Mouse (Mus musculus) heart, adult 2 months (tissue): ENCODE data around the gene Sult6b2. TPM values are rescaled to one million over a fixed set of nuclear protein-coding genes. Genes with fewer than 3 reads are reported as not detected.
A peak's percentile ranks its signal among the peaks of the same experiment; 100 is the strongest.

Experiments used
- DNase-seq, 2 experiments: peaks; one replicate each; pipeline ENCODE4 v3.0.0; 2021
- H3K27ac ChIP-seq: fragments of 200-600 bp; 2 replicates; pipeline ENCODE4 v1.8.1; 2022
- H3K27me3 ChIP-seq: fragments of 200-500 bp; 2 replicates; pipeline ENCODE4 v1.6.1; 2012; ENCODE audit warnings: mild to moderate bottlenecking, low read length, inconsistent platforms, mixed read lengths; ENCODE audit not compliant: control insufficient read depth, insufficient read depth
- H3K36me3 ChIP-seq: fragments of 200-500 bp; 2 replicates; pipeline ENCODE4 v1.6.1; 2012; ENCODE audit warnings: low read length, inconsistent platforms; ENCODE audit not compliant: control insufficient read depth, insufficient read depth
- H3K4me1 ChIP-seq: fragments of 200-500 bp; 2 replicates; pipeline ENCODE4 v1.6.1; 2011; ENCODE audit warnings: low read length; ENCODE audit not compliant: control insufficient read depth, insufficient read depth
- H3K4me3 ChIP-seq: fragments of 200-600 bp; 2 replicates; pipeline ENCODE4 v1.8.1; 2022
- H3K79me2 ChIP-seq: fragments of 200-500 bp; replicated peaks from 2 replicates; pipeline ENCODE4 v1.6.1; 2012; ENCODE audit warnings: mild to moderate bottlenecking, inconsistent platforms, low read length, moderate library complexity, mixed read lengths; ENCODE audit not compliant: control insufficient read depth, insufficient read depth
- H3K9ac ChIP-seq: fragments of 200-500 bp; 2 replicates; pipeline ENCODE4 v1.6.1; 2012; ENCODE audit warnings: low read depth, mild to moderate bottlenecking, control low read depth, inconsistent platforms, low read length, mixed read lengths
- CTCF ChIP-seq: fragments of 200-600 bp; IDR thresholded peaks from 2 replicates; pipeline ENCODE4 v1.8.1; 2022; ENCODE audit warnings: antibody characterized with exemption, mild to moderate bottlenecking, moderate library complexity
- EP300 ChIP-seq: fragments of 200-500 bp; IDR thresholded peaks from 2 replicates; pipeline ENCODE4 v1.6.1; 2011; ENCODE audit warnings: low read depth, low read length, control low read depth; ENCODE audit not compliant: insufficient read depth
- POLR2A ChIP-seq: fragments of 200-500 bp; IDR thresholded peaks from 2 replicates; pipeline ENCODE4 v1.6.1; 2011; ENCODE audit warnings: mild to moderate bottlenecking, low read depth, low read length, control low read depth; ENCODE audit not compliant: insufficient read depth
- WGBS: fragments of 180-500 bp; shearing (Covaris S2); methylation state at CpG from one replicate; pipeline ENCODE4 v1.1.7; 2018; 5-methylcytosine and 5-hydroxymethylcytosine counted together
- intact Hi-C: fragments of 180-260 bp; cut with DNase I; formaldehyde crosslinking; loops from one replicate; pipeline ENCODE4 v1.15.1; 2025
- polyA plus RNA-seq: library from polyadenylated mRNA; depleted of rRNA; stranded (reverse); fragments of >200 nt; gene quantifications from 2 replicates; pipeline ENCODE4 v1.2.3, GENCODE M21; 2012; rRNA removed
- total RNA-seq, 2 experiments: library from RNA; stranded (reverse); gene quantifications; 2 replicates each; pipeline ENCODE4 v1.2.3; 2021

Sult6b2 gene
- total and polyA plus RNA-seq, 3 experiments: 0.12 TPM; not detected in 2

DNA sequence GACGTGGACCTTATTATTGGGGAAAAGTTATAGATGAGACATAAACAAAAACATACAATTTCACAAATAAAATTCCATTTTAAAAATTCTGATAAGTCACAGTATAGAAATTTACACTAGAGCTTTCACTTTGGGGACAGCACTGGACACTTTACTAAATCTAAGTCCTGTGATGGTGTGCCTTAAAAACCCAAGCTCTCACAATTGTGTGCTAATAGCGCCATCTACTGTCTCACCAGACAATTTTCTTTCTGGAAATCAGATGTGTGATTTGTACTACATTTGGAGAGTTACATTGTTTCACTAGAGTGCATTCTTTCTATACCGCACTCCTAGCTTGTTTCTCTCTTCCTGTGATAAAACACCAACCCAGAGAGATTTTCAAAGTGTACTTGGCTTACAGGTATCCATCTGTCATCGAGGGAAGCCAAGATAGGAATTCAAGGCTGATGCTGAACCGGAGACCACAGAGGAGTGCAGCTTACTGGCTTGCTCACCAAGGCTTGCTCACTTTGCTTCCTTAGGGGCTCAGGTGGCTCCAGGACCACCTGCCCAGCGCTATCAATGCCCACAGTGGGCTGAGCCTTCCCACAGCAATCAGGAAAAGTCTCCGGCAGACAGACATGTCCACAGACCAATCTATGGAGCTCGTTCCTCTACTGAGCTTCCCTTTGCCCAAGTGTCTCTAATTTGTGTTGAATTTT, 68.8 kb downstream of the Sult6b2 start:
- H3K9ac ChIP-seq: no peak overlapping the region
- DNase-seq: no peak
- H3K4me3 ChIP-seq: no peak overlapping the region
- H3K27ac ChIP-seq: no peak overlapping the region
- WGBS: 46% methylated on average over 8 of the region's 8 CpGs
- no peaks in the 10 kb centered on the region for H3K4me1 ChIP-seq
- intact Hi-C loops: loop anchor here (1.0 to 5.0 kb wide), 2 partner anchors 163 to 210 kb away; partner anchors contain the start of gene Kcnj8
- TF ChIP-seq CTCF (peak; percentile 88), EP300 (0 out of 2 replicates have a peak, but pooled peaks have one; percentile 28), POLR2A (no peak)
- H3K27me3 ChIP-seq: no peaks in the 10 kb centered on the region
- H3K79me2 ChIP-seq: no peaks in the 10 kb centered on the region
- no peaks in the 10 kb centered on the region for H3K36me3 ChIP-seq

Other genes with a start within 250 kb of the Sult6b2 start
- 10 to 100 TPM; 21.5 to 23.6 TPM for gene Kcnj8, start 232.9 kb downstream of the Sult6b2 start, total RNA-seq
- gene Kcnj8, start 232.9 kb downstream of the Sult6b2 start, polyA plus RNA-seq: 32.4 and 46.9 TPM in 2 replicates
- gene Abcc9, start 102.2 kb downstream of the Sult6b2 start, total RNA-seq: 100 to 1,000 TPM; 227 to 235 TPM
- 57.8 and 100 TPM in 2 replicates for gene Abcc9, start 102.2 kb downstream of the Sult6b2 start, polyA plus RNA-seq
- 10 to 100 TPM; 35.0 to 35.9 TPM for gene Cmas, start 47.8 kb downstream of the Sult6b2 start, total RNA-seq
- gene Cmas, start 47.8 kb downstream of the Sult6b2 start, polyA plus RNA-seq: 11.7 and 18.5 TPM in 2 replicates
- under 1 TPM; 0.10 to 0.11 TPM for gene St8sia1, start 159.9 kb upstream of the Sult6b2 start, total RNA-seq
- 0.10 and 0.15 TPM in 2 replicates for gene St8sia1, start 159.9 kb upstream of the Sult6b2 start, polyA plus RNA-seq